Mouse (Mus musculus): ENCODE results near the gene Asic5. TPM values are rescaled to one million over a fixed set of nuclear protein-coding genes. Genes with fewer than 3 reads are reported as not detected.

The Asic5 gene
- total and polyA plus RNA-seq, 2 experiments from 2014 or later, result not detected

GRCm38 (mm10) chr3:81949048-81949447, 33.0 kb upstream of the Asic5 start:
- WGBS, result 55% methylated on average over 1 of the region's 1 CpGs
- Histone ChIP-seq H3K9ac (replicated peaks; ENCODE audit: low read depth, low read length) (no peak overlapping the region), H3K4me2 (ENCODE audit: low read depth, low read length) (no peak overlapping the region), H3K4me3 (ENCODE audit: low read depth, low read length) (no peak overlapping the region), H3K27ac (ENCODE audit: low read depth) (no peak overlapping the region), H3K4me1 (ENCODE audit: control insufficient read depth, insufficient read depth) (no peaks in the 10 kb centered on the region), H3K27me3 (ENCODE audit: control insufficient read depth, insufficient read depth, low read length) (no peaks in the 10 kb centered on the region), H3K36me3 (replicated peaks; ENCODE audit: control insufficient read depth, insufficient read depth, low read length) (peaks cover 4% of the 10 kb centered on the region; the same call in 1 of the 2 replicates), H3K9me3 (replicated peaks; ENCODE audit: control insufficient read depth, low read length) (no peaks in the 10 kb centered on the region)
- no peak for ATAC-seq (ENCODE audit: insufficient read depth, low read depth)
- DNase-seq (ENCODE audit: low spot score), result no peak
- TF ChIP-seq EP300 (IDR thresholded peaks at IDR 0.05; ENCODE audit: low read depth) (no peak), CTCF (IDR thresholded peaks at IDR 0.05; ENCODE audit: low read depth) (no peak)

DNA sequence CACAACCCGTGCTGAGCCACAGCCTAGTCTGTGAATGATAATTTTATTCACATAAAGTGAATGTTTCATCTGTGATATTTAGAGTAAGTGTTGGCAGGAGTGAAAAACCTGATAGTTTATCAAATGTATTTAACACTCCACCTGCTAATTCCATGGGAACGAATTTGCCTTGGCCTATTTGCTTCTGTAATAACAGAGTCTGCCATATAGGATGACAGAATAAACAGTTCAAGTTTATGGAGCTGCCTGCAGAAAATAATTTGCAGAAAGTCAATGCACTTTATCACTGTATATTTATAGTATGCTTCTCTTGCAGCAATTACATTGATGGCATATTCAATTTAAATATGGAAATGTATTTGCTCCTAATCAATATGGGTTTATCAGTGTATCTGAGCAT, 30.3 kb upstream of the Asic5 start:
- ATAC-seq (ENCODE audit: insufficient read depth, low read depth) (no peak), DNase-seq (ENCODE audit: low spot score) (no peak)
- TF ChIP-seq CTCF (IDR thresholded peaks at IDR 0.05; ENCODE audit: low read depth), result no peak
- no peak for TF ChIP-seq EP300 (IDR thresholded peaks at IDR 0.05; ENCODE audit: low read depth)
- H3K9me3 ChIP-seq (replicated peaks; ENCODE audit: control insufficient read depth, low read length), result no peaks in the 10 kb centered on the region
- H3K27me3 ChIP-seq (ENCODE audit: control insufficient read depth, insufficient read depth, low read length), result no peaks in the 10 kb centered on the region
- no peak overlapping the region for H3K4me3 ChIP-seq (ENCODE audit: low read depth, low read length)
- H3K27ac ChIP-seq (ENCODE audit: low read depth), result no peak overlapping the region
- no peak overlapping the region for H3K9ac ChIP-seq (replicated peaks; ENCODE audit: low read depth, low read length)
- no peaks in the 10 kb centered on the region for H3K4me1 ChIP-seq (ENCODE audit: control insufficient read depth, insufficient read depth)
- WGBS, result 71% methylated on average over 2 of the region's 2 CpGs
- H3K36me3 ChIP-seq (replicated peaks; ENCODE audit: control insufficient read depth, insufficient read depth, low read length), result no peaks in the 10 kb centered on the region
- H3K4me2 ChIP-seq (ENCODE audit: low read depth, low read length), result no peak overlapping the region

GRCm38 (mm10) chr3:81957484-81957883, 24.6 kb upstream of the Asic5 start:
- no peaks in the 10 kb centered on the region for H3K9me3 ChIP-seq (replicated peaks; ENCODE audit: control insufficient read depth, low read length)
- DNase-seq (ENCODE audit: low spot score), result no peak
- H3K4me2 ChIP-seq (ENCODE audit: low read depth, low read length), result no peak overlapping the region
- H3K4me1 ChIP-seq (ENCODE audit: control insufficient read depth, insufficient read depth), result no peaks in the 10 kb centered on the region
- ATAC-seq (ENCODE audit: insufficient read depth, low read depth), result no peak
- no peak overlapping the region for H3K9ac ChIP-seq (replicated peaks; ENCODE audit: low read depth, low read length)
- H3K27me3 ChIP-seq (ENCODE audit: control insufficient read depth, insufficient read depth, low read length), result no peaks in the 10 kb centered on the region
- 85% methylated on average over 5 of the region's 5 CpGs for WGBS
- H3K4me3 ChIP-seq (ENCODE audit: low read depth, low read length), result no peak overlapping the region
- H3K36me3 ChIP-seq (replicated peaks; ENCODE audit: control insufficient read depth, insufficient read depth, low read length), result no peaks in the 10 kb centered on the region
- TF ChIP-seq EP300 (IDR thresholded peaks at IDR 0.05; ENCODE audit: low read depth) (no peak), CTCF (IDR thresholded peaks at IDR 0.05; ENCODE audit: low read depth) (no peak)
- no peak overlapping the region for H3K27ac ChIP-seq (ENCODE audit: low read depth)

GRCm38 (mm10) chr3:81961336-81961735, 20.8 kb upstream of the Asic5 start:
- Histone ChIP-seq H3K27me3 (ENCODE audit: control insufficient read depth, insufficient read depth, low read length) (no peaks in the 10 kb centered on the region), H3K4me1 (ENCODE audit: control insufficient read depth, insufficient read depth) (no peaks in the 10 kb centered on the region), H3K9me3 (replicated peaks; ENCODE audit: control insufficient read depth, low read length) (no peaks in the 10 kb centered on the region), H3K36me3 (replicated peaks; ENCODE audit: control insufficient read depth, insufficient read depth, low read length) (no peaks in the 10 kb centered on the region), H3K4me3 (ENCODE audit: low read depth, low read length) (no peak overlapping the region), H3K27ac (ENCODE audit: low read depth) (no peak overlapping the region), H3K9ac (replicated peaks; ENCODE audit: low read depth, low read length) (no peak overlapping the region), H3K4me2 (ENCODE audit: low read depth, low read length) (no peak overlapping the region)
- WGBS, result 67% methylated on average over 5 of the region's 5 CpGs
- TF ChIP-seq EP300 (IDR thresholded peaks at IDR 0.05; ENCODE audit: low read depth), result no peak
- TF ChIP-seq CTCF (IDR thresholded peaks at IDR 0.05; ENCODE audit: low read depth), result no peak
- no peak for DNase-seq (ENCODE audit: low spot score)
- ATAC-seq (ENCODE audit: insufficient read depth, low read depth), result no peak

- no peaks in the 10 kb centered on the region for H3K36me3 ChIP-seq (replicated peaks; ENCODE audit: control insufficient read depth, insufficient read depth, low read length)
- no peak for DNase-seq (ENCODE audit: low spot score)
- WGBS, result 80% methylated on average over 5 of the region's 5 CpGs
- H3K27me3 ChIP-seq (ENCODE audit: control insufficient read depth, insufficient read depth, low read length), result no peaks in the 10 kb centered on the region
- no peaks in the 10 kb centered on the region for H3K9me3 ChIP-seq (replicated peaks; ENCODE audit: control insufficient read depth, low read length)
- no peak overlapping the region for H3K4me3 ChIP-seq (ENCODE audit: low read depth, low read length)
- no peaks in the 10 kb centered on the region for H3K4me1 ChIP-seq (ENCODE audit: control insufficient read depth, insufficient read depth)
- H3K9ac ChIP-seq (replicated peaks; ENCODE audit: low read depth, low read length), result no peak overlapping the region
- ATAC-seq (ENCODE audit: insufficient read depth, low read depth), result no peak
- H3K4me2 ChIP-seq (ENCODE audit: low read depth, low read length), result no peak overlapping the region
- TF ChIP-seq EP300 (IDR thresholded peaks at IDR 0.05; ENCODE audit: low read depth), result no peak
- no peak for TF ChIP-seq CTCF (IDR thresholded peaks at IDR 0.05; ENCODE audit: low read depth)
- no peak overlapping the region for H3K27ac ChIP-seq (ENCODE audit: low read depth)
Observed at GRCm38 (mm10) chr3:81963768-81964167, 18.3 kb upstream of the Asic5 start.

DNA sequence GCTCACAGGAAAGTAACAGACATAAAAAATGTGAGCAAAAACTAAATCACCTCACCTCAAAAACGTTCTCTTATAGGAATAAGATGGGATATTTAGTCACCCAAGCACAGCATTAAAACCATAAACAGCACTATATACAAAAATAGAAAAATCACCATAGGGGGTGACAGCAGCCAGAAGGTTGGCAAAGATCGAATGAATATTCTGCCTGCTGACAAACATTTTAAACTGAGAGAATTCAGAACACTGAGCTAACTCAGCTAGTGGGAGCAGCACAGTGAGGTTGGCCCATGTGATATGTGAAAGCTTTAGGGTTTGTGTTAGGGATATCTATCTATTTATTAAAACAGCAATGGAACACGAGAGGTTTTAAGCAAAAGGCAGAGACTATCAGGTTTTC, 17.5 kb upstream of the Asic5 start:
- no peaks in the 10 kb centered on the region for H3K4me1 ChIP-seq (ENCODE audit: control insufficient read depth, insufficient read depth)
- no peak for ATAC-seq (ENCODE audit: insufficient read depth, low read depth)
- H3K27me3 ChIP-seq (ENCODE audit: control insufficient read depth, insufficient read depth, low read length), result no peaks in the 10 kb centered on the region
- no peaks in the 10 kb centered on the region for H3K9me3 ChIP-seq (replicated peaks; ENCODE audit: control insufficient read depth, low read length)
- TF ChIP-seq EP300 (IDR thresholded peaks at IDR 0.05; ENCODE audit: low read depth), result no peak
- no peak for TF ChIP-seq CTCF (IDR thresholded peaks at IDR 0.05; ENCODE audit: low read depth)
- WGBS, result 64% methylated on average over 3 of the region's 3 CpGs
- H3K4me3 ChIP-seq (ENCODE audit: low read depth, low read length), result no peak overlapping the region
- H3K9ac ChIP-seq (replicated peaks; ENCODE audit: low read depth, low read length), result no peak overlapping the region
- no peak overlapping the region for H3K27ac ChIP-seq (ENCODE audit: low read depth)
- H3K4me2 ChIP-seq (ENCODE audit: low read depth, low read length), result no peak overlapping the region
- no peak for DNase-seq (ENCODE audit: low spot score)
- H3K36me3 ChIP-seq (replicated peaks; ENCODE audit: control insufficient read depth, insufficient read depth, low read length), result no peaks in the 10 kb centered on the region
